Mouse (Mus musculus) myocyte (in vitro differentiated cells): ENCODE results near the gene Lxn.

ENCODE experiments used
- CEBPB ChIP-seq: IDR thresholded peaks from 2 replicates; pipeline ENCODE4 v1.6.1; 2011; ENCODE audit warnings: mild to moderate bottlenecking, moderate library complexity; ENCODE audit not compliant: poor library complexity, insufficient read depth, severe bottlenecking
- E2F4 ChIP-seq: IDR thresholded peaks from one replicate; pipeline ENCODE4 v1.6.1; 2011; ENCODE audit warnings: mild to moderate bottlenecking, control low read depth, moderate library complexity; ENCODE audit not compliant: insufficient read depth
- MAX ChIP-seq: IDR thresholded peaks from one replicate; pipeline ENCODE4 v1.6.1; 2011; ENCODE audit warnings: low read depth, mild to moderate bottlenecking, control low read depth
- MYOG ChIP-seq, 3 experiments: IDR thresholded peaks; one replicate each; pipeline ENCODE4 v1.6.1; 2011; ENCODE audit warnings: control low read depth in 2 of 3, low read depth in 2 of 3, mild to moderate bottlenecking in 2 of 3; ENCODE audit not compliant: insufficient read length in 2 of 3, control insufficient read depth in 1 of 3, insufficient read depth in 1 of 3
- POLR2A ChIP-seq: IDR thresholded peaks from one replicate; pipeline ENCODE4 v1.6.1; 2011; ENCODE audit warnings: low read depth, mild to moderate bottlenecking, control low read depth, moderate library complexity; ENCODE audit not compliant: insufficient read length
- POLR2AphosphoS2 ChIP-seq: IDR thresholded peaks from one replicate; pipeline ENCODE4 v1.6.1; 2011; ENCODE audit warnings: low read depth, control low read depth; ENCODE audit not compliant: insufficient read length
- USF1 ChIP-seq: IDR thresholded peaks from one replicate; pipeline ENCODE4 v1.6.1; 2011; ENCODE audit warnings: low read depth, mild to moderate bottlenecking, control low read depth, moderate library complexity

DNA sequence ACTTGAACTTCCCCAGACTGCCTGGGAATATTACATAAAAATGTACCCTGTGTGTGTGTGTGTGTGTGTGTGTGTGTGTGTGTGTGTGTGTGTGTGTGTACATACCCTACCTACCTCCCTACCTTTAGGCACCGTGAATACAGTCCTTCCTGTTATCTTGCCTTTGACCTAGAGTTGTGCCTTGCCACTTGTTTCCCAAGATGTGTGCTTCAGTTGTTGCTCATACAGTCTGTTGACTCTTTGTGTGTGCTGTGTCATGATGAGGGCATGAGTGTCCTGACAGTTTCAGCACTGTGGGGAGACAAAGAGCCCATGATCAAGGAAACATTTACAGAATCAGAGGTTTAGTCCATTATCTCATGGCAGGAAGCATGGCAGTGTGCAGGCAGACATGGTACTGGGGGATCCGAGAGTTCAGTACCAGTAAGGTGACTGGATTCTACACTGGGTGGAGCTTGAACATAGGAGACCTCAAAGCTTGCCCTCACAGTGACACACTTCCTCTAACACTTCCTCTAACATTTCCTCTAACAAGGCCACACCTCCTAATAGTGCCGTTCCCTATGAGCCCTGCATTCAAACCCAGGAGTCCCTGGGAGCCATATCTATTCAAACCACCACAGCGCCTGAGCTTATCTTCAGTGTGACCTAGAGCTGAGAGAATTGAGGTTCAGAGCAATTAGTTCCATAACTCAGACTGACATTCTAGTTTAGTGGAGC lies 7.8 kb upstream of the Lxn start:
- TF ChIP-seq MAX: no peak
- no peak for TF ChIP-seq POLR2A
- TF ChIP-seq USF1: no peak
- TF ChIP-seq E2F4: no peak
- TF ChIP-seq MYOG (IDR thresholded peaks at IDR 0.05; ENCODE audit: control insufficient read depth in 1 of 3, insufficient read depth in 1 of 3, insufficient read length in 2 of 3, low read depth in 2 of 3): no peak
- TF ChIP-seq CEBPB: no peak
- no peak for TF ChIP-seq POLR2AphosphoS2
